Mouse (Mus musculus): Measurements from ENCODE around the gene Grcc10.

Gene Grcc10

DNA sequence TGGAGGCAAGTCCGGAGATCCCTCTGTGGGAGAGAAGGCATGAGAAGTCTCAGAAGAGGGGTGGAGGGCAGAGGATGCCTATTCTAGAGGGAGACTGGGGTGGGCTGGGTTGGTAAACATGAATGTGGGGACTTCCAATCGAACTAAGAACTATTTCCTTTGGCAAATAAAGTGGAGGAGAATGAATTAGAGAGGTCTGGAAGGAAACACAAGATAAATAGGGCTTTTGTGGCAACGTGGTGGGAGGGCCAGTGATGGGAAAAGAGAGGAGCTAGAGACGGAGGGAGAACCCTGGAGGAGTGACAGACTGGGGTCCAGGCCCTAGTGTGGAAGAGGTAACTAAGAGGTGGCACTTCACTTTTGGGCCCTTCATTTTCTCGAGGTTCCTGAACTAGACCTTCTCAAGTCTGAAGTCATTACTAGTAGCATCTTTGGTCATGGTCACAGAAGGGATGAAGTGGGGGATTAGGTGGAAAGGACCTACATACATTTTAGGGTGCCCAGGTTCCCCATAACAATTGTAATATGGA lies 16.2 kb upstream of the Grcc10 start:
- no peak for DNase-seq (ENCODE audit: low read depth, low spot score)

- DNase-seq (ENCODE audit: low read depth, low spot score) = no peak
These were observed 15.6 kb upstream of the Grcc10 start for GRCm38 (mm10) chr6:124756652-124757350.

DNA sequence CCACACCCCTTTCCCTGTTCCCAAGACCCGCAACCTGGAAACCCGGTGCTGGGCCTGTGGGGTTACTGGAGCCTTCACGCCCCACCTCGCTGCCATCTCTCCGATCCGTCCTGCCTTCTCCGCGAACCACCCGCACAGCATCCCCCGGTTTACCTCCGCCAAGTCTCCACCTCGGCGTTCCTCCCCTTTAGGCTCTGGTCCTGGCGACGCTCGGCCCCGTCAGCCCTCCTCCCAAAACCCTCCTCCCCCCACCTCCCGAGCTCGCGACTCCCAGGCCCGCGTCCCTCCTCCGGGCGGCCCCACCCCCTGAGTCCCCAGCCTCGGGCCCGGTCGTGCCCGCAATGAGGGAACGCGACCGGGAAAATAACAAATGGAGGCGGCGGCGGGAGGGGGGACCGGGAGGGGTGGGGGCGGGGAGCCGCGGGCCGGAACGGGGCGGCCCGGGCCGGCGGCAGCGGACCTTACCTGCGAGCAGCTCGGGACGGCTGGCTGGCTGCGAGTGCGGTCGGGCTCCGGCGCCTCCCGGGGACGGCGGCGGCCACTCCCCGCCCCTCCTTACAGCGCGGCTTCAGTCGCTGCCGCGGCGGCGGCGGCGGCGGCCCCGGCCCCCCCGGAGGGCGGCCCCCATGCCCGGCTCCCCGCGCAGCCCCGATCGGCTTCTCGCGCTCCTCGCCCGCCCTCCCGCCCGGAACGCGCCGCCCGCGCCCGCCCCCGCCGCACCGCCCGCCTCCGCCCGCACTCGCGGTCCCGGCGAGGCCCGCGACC lies 14.8 kb upstream of the Grcc10 start, which contains the start of the genes Gm45234 and Atn1:
Gm45234 (minus strand) TSS at position 191 of the 765 bp plus-strand sequence.
Atn1 (minus strand) TSS at position 694 of the 765 bp plus-strand sequence.
- no peak for DNase-seq (ENCODE audit: low read depth, low spot score)

GRCm38 (mm10) chr6:124755306-124755705 lies 14.1 kb upstream of the Grcc10 start:
- DNase-seq (ENCODE audit: low read depth, low spot score) = no peak

GRCm38 (mm10) chr6:124753861-124754260 lies 12.7 kb upstream of the Grcc10 start:
- DNase-seq (ENCODE audit: low read depth, low spot score) = no peak

DNA sequence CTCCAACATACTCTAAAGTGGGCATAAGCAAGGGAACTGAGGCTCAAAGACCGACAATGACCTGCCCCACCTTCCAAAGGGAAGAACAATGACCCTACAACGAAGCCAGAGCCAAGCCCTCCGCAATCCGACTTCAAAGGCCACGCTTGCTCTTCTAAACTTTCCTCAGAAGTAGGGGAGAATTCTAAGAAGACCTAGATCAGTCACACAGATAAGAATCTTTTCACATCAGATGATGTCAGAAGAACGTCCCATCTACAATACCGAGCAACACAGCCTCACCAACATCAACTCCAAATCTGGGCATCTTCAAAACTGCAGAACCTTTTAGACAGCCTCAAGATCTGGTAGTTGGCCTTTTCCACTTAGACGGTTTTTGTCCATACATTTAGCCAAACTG lies 9.2 kb upstream of the Grcc10 start:
- no peak for DNase-seq (ENCODE audit: low read depth, low spot score)

DNA sequence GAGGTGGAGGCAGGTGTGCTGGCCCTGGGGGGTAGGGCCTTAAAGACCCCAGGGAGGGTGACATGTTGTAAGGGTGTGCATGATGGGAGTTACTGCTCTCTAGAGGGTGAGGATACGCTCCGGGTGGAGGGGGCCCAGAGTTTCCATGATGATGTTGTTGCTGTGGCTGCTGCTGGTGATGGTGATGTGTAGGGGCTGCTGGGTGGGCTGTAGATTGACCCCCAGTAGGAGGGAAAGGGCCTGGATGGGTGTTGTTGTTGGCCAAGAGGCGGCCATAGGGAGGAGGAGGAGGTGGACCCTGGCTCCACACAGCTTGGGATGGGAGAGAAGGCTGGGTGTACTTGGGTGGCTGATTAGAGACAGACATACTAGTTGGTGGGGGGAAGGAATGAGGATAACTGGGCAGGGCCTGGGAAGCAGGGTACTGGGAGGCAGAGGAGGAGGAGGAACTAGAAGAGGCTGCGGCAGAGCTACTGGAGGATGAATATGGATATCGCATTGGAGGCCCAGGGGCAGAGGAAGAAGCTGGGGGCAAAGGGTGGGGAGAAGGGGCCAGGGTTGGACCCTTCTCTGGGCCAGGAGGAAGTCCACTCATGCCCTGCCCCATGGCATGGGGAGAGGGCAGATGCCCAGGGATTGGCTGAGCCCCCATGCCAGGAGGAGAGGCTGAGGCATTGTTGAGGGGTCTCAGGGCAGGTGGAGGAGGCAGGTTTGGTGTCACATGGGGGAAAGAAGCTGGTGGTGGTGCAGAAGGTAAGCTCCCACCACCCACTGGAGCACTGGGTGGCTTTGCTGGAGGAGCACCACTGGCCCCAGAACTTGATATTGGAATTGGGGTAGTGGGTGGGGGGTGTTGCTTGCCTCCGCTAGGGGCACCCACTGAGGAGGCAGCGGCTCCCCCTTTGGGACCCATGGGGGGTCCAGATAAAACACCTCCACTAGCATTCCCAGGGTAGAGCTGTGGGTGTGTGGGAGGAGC lies 5.8 kb upstream of the Grcc10 start:
- DNase-seq (ENCODE audit: low read depth, low spot score) = no peak

DNA sequence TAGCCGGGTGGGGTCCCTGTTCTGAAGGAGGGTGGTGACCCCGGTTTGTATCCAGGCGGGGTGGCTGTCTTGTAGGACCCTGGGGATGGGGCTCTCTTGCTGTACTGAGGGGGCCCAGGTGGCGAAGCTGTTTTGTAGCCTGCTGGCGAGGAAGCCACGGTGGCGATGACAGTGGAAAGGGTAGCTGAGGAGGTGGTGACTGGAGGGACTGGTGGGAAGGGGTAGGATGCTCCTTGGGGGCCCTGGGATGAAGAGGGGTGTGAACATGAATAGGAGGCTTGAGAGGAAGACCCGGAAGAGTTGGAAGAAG lies 5.1 kb upstream of the Grcc10 start:
- no peak for DNase-seq (ENCODE audit: low read depth, low spot score)

DNA sequence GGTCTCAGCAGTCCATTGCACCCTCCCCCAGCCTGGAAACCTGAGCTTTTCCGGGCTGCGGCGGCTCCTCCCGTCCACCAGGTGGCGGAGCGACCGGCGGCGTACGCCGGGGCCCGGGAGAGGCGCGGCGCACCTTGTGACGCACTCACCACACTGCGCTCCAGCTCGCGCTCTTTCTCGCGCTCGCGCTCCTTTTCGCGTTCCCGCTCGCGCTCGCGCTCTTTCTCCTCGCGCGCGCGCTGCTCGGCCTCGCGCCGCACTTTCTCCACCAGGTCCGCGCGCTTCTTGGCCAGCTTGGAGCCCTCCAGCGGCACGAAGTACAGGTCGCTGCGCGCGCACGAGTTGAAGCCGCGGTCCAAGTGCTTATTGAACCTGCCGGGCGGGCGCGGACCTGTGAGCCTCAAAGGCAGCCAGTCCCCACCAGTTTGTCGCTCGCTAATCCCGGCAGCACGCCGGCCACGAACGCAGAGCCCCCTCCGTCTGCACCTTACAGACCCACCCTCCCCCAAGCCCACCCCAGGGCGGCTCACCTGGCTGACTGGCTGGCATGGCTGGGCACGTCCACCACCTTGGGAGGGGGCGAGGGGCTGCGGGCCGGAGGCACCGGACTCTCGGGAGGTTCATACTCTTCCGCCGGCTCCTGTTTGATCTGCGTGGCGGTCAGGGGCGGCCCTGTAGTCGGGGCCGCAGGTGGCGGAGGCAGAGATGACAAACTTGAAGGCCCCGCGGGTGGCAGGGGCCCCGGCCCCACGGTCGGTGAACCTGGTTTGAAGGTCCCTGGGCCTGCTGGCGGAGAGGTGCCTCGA lies 4.5 kb upstream of the Grcc10 start:
- DNase-seq (ENCODE audit: low read depth, low spot score) = peak; percentile 82

GRCm38 (mm10) chr6:124744755-124745321 lies 3.7 kb upstream of the Grcc10 start:
- DNase-seq (ENCODE audit: low read depth, low spot score) = no peak

GRCm38 (mm10) chr6:124743647-124744046 lies 2.5 kb upstream of the Grcc10 start:
- no peak for DNase-seq (ENCODE audit: low read depth, low spot score)

DNA sequence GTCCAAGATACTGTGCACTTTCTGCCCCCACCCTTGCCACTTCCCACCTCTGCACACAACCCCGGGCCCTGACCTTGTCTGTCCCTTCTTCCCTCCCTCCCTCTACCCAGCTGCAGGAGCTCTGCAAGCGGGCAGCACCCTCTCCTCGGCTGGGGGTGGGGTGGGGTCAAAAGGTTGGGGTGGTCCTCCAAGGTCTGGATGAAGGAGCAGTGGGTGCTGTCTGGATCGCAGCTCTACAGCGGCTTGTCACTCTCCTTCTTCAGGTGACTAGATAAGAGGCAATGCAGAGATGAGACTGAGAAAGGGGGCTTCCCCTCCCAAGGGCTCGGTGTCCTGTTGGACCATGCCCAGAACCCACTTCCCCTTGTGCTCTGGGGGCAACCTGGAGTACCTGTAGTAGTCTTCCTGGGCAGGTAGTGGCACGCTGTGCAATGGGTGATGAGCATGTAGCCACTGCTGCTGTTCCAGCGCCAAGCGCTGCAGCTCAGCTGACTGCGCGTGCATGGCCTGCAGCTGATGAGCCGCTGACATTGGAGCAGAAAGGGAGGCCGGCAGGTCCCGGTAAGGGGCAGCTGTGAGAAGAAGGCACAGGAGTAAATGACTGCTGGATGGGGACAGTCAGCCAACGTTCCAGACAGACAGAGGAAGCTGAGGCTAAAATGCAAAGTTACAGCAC lies 1.8 kb upstream of the Grcc10 start:
- DNase-seq (ENCODE audit: low read depth, low spot score) = no peak

- no peak for DNase-seq (ENCODE audit: low read depth, low spot score)
These were observed 668 bp upstream of the Grcc10 start for GRCm38 (mm10) chr6:124741842-124742241.

GRCm38 (mm10) chr6:124740211-124740887 lies 825 bp downstream of the Grcc10 start:
- DNase-seq (ENCODE audit: low read depth, low spot score) = no peak

GRCm38 (mm10) chr6:124739231-124739796 lies 1.9 kb downstream of the Grcc10 start:
- no peak for DNase-seq (ENCODE audit: low read depth, low spot score)

- DNase-seq (ENCODE audit: low read depth, low spot score) = no peak
These were observed 2.6 kb downstream of the Grcc10 start, which contains the start of gene Ptpn6 for GRCm38 (mm10) chr6:124738511-124739023. Gene Ptpn6, minus strand, starts transcription at chr6:124738714.

GRCm38 (mm10) chr6:124737040-124737439 lies 4.1 kb downstream of the Grcc10 start:
- no peak for DNase-seq (ENCODE audit: low read depth, low spot score)

DNA sequence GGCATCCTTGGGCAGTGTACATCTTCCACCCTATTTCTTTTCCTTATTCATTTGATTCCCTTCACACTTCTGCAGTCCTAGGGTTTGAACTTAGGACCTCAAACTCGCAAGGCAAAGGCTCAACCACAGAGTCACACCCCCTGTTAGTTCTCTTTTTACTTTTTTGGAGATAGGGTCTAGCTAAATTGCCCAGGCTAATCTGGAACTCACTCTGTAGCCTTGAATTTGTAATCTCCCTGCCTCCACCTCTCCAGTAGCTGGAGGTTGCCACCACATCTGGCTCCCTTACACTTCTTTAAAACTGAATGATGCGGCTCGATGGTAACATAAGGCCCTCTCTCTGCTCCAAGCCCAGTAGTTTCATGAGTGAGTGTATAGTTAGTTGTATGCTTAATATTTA lies 6.8 kb downstream of the Grcc10 start:
- no peak for DNase-seq (ENCODE audit: low read depth, low spot score)

All from c-Kit-negative CD71-positive TER-119-positive erythroid progenitor cells, embryonic 14.5 days (primary cell).